Mouse (Mus musculus) gastrocnemius, adult 18-20 months (tissue): Measurements from ENCODE around the gene Cep162. TPM values are rescaled to one million over a fixed set of nuclear protein-coding genes. Genes with fewer than 3 reads are reported as not detected.

Experiments
- DNase-seq: peaks from one replicate; pipeline ENCODE4 v3.0.0; 2021; ENCODE audit warnings: low spot score
- long read RNA-seq, 2 experiments: library from polyadenylated mRNA; stranded (forward); transcript quantifications; one replicate each; pipeline ENCODE4 v2.0.0; 2021
- total RNA-seq, 2 experiments: library from RNA; stranded (reverse); gene quantifications; 2 replicates each; pipeline ENCODE4 v1.2.3; 2021

Gene Cep162
- total RNA-seq = 1 to 10 TPM; 1.4 to 1.8 TPM
- long read RNA-seq, experiment 1, full-length matches to known transcripts = 2 of 2 reads
- long read RNA-seq, experiment 1, partial matches to known transcripts = 0 of 2 reads
- long read RNA-seq, experiment 1, other reads (novel, unspliced or antisense) = 0 of 2 reads
- long read RNA-seq, experiment 2, partial matches to known transcripts = 1 of 1 reads
- long read RNA-seq, experiment 2, other reads (novel, unspliced or antisense) = 0 of 1 reads

- DNase-seq = peak; percentile 89
Measured at GRCm38 (mm10) chr9:87254903-87255695, at the start of gene Cep162. TSS of gene Cep162 (minus strand) at chr9:87255536.

- DNase-seq = no peak
Measured at GRCm38 (mm10) chr9:87303196-87303595, 47.9 kb upstream of the Cep162 start.

- DNase-seq = no peak
Measured at GRCm38 (mm10) chr9:87298900-87299299, 43.6 kb upstream of the Cep162 start.

GRCm38 (mm10) chr9:87297522-87297921 lies 42.2 kb upstream of the Cep162 start:
- no peak for DNase-seq

- DNase-seq = no peak
Measured at GRCm38 (mm10) chr9:87255696-87256030, 327 bp upstream of the Cep162 start.

- DNase-seq = no peak
Measured at GRCm38 (mm10) chr9:87248118-87248517, 7.2 kb downstream of the Cep162 start.

GRCm38 (mm10) chr9:87247678-87248077 lies 7.7 kb downstream of the Cep162 start:
- DNase-seq = no peak

- DNase-seq = no peak
Measured at GRCm38 (mm10) chr9:87213204-87213603, 42.1 kb downstream of the Cep162 start.

- DNase-seq = no peak
Measured at GRCm38 (mm10) chr9:87210830-87211339, 44.5 kb downstream of the Cep162 start.

- DNase-seq = no peak
Measured at GRCm38 (mm10) chr9:87202431-87202830, 52.9 kb downstream of the Cep162 start.

- DNase-seq = no peak
Measured at GRCm38 (mm10) chr9:87200919-87201318, 54.4 kb downstream of the Cep162 start.

- no peak for DNase-seq
Measured at GRCm38 (mm10) chr9:87200426-87200825, 54.9 kb downstream of the Cep162 start.

GRCm38 (mm10) chr9:87198036-87198435 lies 57.3 kb downstream of the Cep162 start:
- no peak for DNase-seq

- DNase-seq = no peak
Measured at GRCm38 (mm10) chr9:87197277-87197676, 58.1 kb downstream of the Cep162 start.

GRCm38 (mm10) chr9:87193721-87194120 lies 61.6 kb downstream of the Cep162 start:
- DNase-seq = no peak

- no peak for DNase-seq
Measured at GRCm38 (mm10) chr9:87187336-87187735, 68.0 kb downstream of the Cep162 start.

- no peak for DNase-seq
Measured at GRCm38 (mm10) chr9:87182231-87182630, 73.1 kb downstream of the Cep162 start.

GRCm38 (mm10) chr9:87178534-87178933 lies 76.8 kb downstream of the Cep162 start:
- no peak for DNase-seq

GRCm38 (mm10) chr9:87171517-87171916 lies 83.8 kb downstream of the Cep162 start:
- no peak for DNase-seq

GRCm38 (mm10) chr9:87170891-87171290 lies 84.4 kb downstream of the Cep162 start:
- no peak for DNase-seq

GRCm38 (mm10) chr9:87169144-87169543 lies 86.2 kb downstream of the Cep162 start:
- DNase-seq = no peak

- no peak for DNase-seq
Measured at GRCm38 (mm10) chr9:87168051-87168450, 87.3 kb downstream of the Cep162 start.
